Mouse (Mus musculus): ENCODE measurements at regions not wholly inside any gene's neighbourhood (a gene's known extent, or its start where the extent isn't known, plus 50 kb on each side); places are given as distances from the start of the nearest gene placed in this dataset.

DNA sequence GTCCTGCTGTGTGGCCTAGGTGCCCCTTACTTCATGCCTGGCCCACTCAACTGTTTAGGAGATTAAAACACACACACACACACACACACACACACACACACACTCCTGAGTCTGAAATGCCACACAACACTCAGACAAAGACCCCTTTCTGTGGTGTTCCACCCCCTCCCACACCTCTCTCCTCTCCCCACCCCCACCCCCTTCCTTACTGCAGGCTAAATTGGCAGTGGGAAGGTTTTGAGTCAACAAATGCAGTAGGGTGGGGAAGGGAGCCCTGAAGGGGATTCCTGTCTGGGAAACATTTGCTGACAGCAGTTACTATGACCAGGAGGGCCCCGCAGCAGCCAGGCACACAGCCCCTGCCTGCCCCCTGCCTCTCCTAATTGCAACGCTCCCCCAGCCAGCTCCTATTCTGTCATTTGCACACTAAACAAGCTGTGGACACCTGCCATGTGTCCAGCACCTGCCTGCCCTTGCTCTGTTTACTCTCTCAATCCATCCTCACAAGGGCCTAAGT, 69.5 kb downstream of the Ephb3 start:
- Histone ChIP-seq H3K4me2 (ENCODE audit: low read depth) (no peak overlapping the region), H3K36me3 (ENCODE audit: control insufficient read depth, insufficient read depth, low read length) (no peaks in the 10 kb centered on the region), H3K27ac (ENCODE audit: low read depth, low read length) (0 out of 2 replicates have a peak overlapping the region, but pooled peaks have one; percentile 1), H3K9me3 (ENCODE audit: control insufficient read depth, low read length) (no peaks in the 10 kb centered on the region), H3K27me3 (ENCODE audit: control insufficient read depth, insufficient read depth, low read length) (no peaks in the 10 kb centered on the region), H3K9ac (ENCODE audit: low read length) (no peak overlapping the region), H3K4me3 (ENCODE audit: low read depth, low read length) (no peak overlapping the region), H3K4me1 (ENCODE audit: control insufficient read depth, insufficient read depth, low read length) (peaks cover 14% of the 10 kb centered on the region)
- WGBS, result 0% methylated on average over 2 of the region's 2 CpGs
- ATAC-seq (ENCODE audit: insufficient read depth, low FRiP score, low TSS enrichment) (0 out of 2 replicates have a peak, but pooled peaks have one; percentile 73), DNase-seq (ENCODE audit: low spot score) (peak; percentile 42)

DNA sequence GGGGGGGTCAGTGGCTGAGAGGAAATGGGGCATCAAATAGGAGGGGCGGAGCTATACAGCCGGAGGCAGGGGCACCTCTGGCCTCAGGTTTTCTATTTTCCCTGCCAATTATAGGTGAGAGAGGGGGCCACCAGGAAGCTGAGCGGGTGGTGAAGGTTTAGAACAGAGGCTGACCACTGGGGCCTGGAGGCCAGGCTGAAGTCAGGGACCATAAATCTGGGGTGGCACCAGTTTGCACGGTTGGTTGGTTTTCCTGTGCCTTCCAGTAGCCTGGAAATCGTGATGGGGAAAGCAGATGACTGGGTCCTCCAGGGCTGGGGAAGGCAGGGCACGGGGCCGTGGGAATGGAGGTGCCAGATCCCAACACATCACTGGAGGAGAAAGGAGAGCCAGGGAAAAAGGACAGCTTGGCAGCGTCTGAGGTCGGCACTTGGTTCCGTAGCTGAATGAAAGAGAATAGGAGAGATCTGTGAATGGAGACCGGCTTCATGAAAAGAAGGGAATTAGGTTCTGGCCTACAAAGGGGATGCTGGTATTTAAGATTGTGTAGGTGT, 73.3 kb downstream of the Ephb3 start:
- Histone ChIP-seq H3K27me3 (ENCODE audit: control insufficient read depth, insufficient read depth, low read length) (no peaks in the 10 kb centered on the region), H3K9ac (ENCODE audit: low read length) (no peak overlapping the region), H3K36me3 (ENCODE audit: control insufficient read depth, insufficient read depth, low read length) (no peaks in the 10 kb centered on the region), H3K4me1 (ENCODE audit: control insufficient read depth, insufficient read depth, low read length) (peaks cover 8% of the 10 kb centered on the region; the same call in 1 of the 2 replicates), H3K9me3 (ENCODE audit: control insufficient read depth, low read length) (no peaks in the 10 kb centered on the region), H3K4me3 (ENCODE audit: low read depth, low read length) (no peak overlapping the region), H3K27ac (ENCODE audit: low read depth, low read length) (no peak overlapping the region), H3K4me2 (ENCODE audit: low read depth) (no peak overlapping the region)
- DNase-seq (ENCODE audit: low spot score) (no peak), ATAC-seq (ENCODE audit: insufficient read depth, low FRiP score, low TSS enrichment) (no peak)
- 39% methylated on average over 11 of the region's 11 CpGs for WGBS

DNA sequence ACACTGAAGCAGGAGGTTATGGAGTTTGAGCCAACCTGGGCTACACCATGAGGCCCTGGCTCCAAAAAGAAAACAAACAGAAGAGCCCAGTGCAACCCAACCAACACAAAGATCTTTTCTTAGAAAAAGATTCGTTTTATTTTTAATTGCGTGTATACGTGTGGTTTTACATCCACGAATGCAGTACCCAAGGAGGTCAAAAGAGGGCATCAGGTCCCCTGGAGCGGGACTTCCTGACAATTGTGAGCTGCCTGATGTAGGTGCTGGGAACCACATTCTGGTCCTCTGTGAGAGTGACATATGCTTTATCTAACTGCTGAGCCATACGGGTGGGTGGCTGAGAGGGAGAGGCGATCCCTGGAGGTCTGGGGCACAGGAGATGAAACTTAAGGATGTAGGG, 73.8 kb downstream of the Ephb3 start:
- Histone ChIP-seq H3K27ac (ENCODE audit: low read depth, low read length) (no peak overlapping the region), H3K27me3 (ENCODE audit: control insufficient read depth, insufficient read depth, low read length) (no peaks in the 10 kb centered on the region), H3K9ac (ENCODE audit: low read length) (no peak overlapping the region), H3K9me3 (ENCODE audit: control insufficient read depth, low read length) (no peaks in the 10 kb centered on the region), H3K4me3 (ENCODE audit: low read depth, low read length) (no peak overlapping the region), H3K4me1 (ENCODE audit: control insufficient read depth, insufficient read depth, low read length) (peaks cover 8% of the 10 kb centered on the region; the same call in 1 of the 2 replicates), H3K36me3 (ENCODE audit: control insufficient read depth, insufficient read depth, low read length) (no peaks in the 10 kb centered on the region), H3K4me2 (ENCODE audit: low read depth) (no peak overlapping the region)
- 95% methylated on average over 7 of the region's 7 CpGs for WGBS
- ATAC-seq (ENCODE audit: insufficient read depth, low FRiP score, low TSS enrichment) (no peak), DNase-seq (ENCODE audit: low spot score) (no peak)

DNA sequence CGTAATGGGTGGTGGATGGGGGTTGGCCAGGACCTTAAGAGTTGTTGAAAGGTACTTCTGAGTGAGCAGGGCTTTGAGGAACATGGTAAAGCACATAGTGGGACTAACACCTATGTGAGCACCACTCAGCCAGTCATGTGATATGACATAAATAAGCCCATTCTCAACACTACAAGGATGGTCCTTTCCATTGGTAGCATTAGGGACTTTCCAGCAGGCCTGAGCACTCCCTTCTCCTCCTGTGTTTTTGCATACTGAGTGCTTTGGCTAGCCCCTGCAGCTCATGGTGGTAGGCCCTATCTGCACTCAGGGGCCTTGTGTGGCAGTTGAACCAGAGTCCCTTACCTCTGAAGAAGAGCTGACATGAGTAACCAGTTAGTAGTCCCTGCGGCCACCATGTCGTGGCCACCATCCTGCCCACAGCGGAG, 75.7 kb downstream of the Ephb3 start:
- H3K4me2 ChIP-seq (ENCODE audit: low read depth), result no peak overlapping the region
- no peaks in the 10 kb centered on the region for H3K36me3 ChIP-seq (ENCODE audit: control insufficient read depth, insufficient read depth, low read length)
- H3K9ac ChIP-seq (ENCODE audit: low read length), result no peak overlapping the region
- 0 out of 2 replicates have a peak, but pooled peaks cover 3% of the 10 kb centered on the region for H3K4me1 ChIP-seq (ENCODE audit: control insufficient read depth, insufficient read depth, low read length)
- H3K27me3 ChIP-seq (ENCODE audit: control insufficient read depth, insufficient read depth, low read length), result 0 out of 2 replicates have a peak, but pooled peaks cover 2% of the 10 kb centered on the region
- DNase-seq (ENCODE audit: low spot score) (no peak), ATAC-seq (ENCODE audit: insufficient read depth, low FRiP score, low TSS enrichment) (no peak)
- H3K4me3 ChIP-seq (ENCODE audit: low read depth, low read length), result no peak overlapping the region
- H3K9me3 ChIP-seq (ENCODE audit: control insufficient read depth, low read length), result no peaks in the 10 kb centered on the region
- 78% methylated on average over 4 of the region's 4 CpGs for WGBS
- H3K27ac ChIP-seq (ENCODE audit: low read depth, low read length), result no peak overlapping the region

DNA sequence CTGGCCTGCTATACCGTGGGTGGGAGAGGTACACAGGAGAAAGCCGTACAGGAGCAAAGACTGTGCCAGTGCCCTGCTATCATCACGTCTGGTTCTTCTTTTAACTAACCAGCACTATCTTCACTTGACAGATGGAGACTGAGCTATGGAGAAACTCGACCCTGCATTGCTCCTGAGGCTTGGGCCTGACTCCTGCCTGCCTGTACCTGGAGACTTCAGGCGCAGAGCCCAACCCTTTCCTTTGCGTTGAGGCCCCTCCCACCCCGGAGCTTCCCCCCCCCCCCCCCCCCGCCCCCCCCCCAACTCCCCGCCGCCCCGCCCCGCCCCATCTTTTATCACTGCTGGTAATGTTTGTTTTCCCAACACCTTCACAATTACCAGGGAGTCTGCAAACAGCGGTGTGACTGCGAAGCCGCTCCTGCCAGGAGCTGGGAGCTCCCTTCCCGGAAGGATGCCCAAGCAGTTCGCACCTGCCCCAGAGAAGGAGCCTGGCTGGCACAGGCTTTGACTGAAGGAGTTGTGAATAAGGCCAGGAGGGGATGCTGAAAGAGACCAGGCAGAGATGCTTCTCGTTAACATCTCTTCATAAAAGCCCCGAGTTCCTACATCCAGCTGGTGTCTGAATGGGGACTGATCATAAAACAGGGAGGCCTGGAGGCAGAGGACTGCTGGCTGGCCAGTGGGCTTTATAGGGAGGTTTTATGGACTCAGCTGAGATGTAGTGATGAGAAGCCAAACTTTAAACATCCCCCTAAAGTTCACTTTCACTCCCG, 77.6 kb downstream of the Ephb3 start:
- Histone ChIP-seq H3K4me2 (ENCODE audit: low read depth) (no peak overlapping the region), H3K27ac (ENCODE audit: low read depth, low read length) (no peak overlapping the region), H3K9ac (ENCODE audit: low read length) (no peak overlapping the region), H3K9me3 (ENCODE audit: control insufficient read depth, low read length) (no peaks in the 10 kb centered on the region), H3K27me3 (ENCODE audit: control insufficient read depth, insufficient read depth, low read length) (0 out of 2 replicates have a peak, but pooled peaks cover 2% of the 10 kb centered on the region), H3K4me3 (ENCODE audit: low read depth, low read length) (no peak overlapping the region), H3K36me3 (ENCODE audit: control insufficient read depth, insufficient read depth, low read length) (no peaks in the 10 kb centered on the region), H3K4me1 (ENCODE audit: control insufficient read depth, insufficient read depth, low read length) (0 out of 2 replicates have a peak, but pooled peaks cover 3% of the 10 kb centered on the region)
- ATAC-seq (ENCODE audit: insufficient read depth, low FRiP score, low TSS enrichment) (no peak), DNase-seq (ENCODE audit: low spot score) (no peak)
- 9% methylated on average over 14 of the region's 20 CpGs for WGBS

DNA sequence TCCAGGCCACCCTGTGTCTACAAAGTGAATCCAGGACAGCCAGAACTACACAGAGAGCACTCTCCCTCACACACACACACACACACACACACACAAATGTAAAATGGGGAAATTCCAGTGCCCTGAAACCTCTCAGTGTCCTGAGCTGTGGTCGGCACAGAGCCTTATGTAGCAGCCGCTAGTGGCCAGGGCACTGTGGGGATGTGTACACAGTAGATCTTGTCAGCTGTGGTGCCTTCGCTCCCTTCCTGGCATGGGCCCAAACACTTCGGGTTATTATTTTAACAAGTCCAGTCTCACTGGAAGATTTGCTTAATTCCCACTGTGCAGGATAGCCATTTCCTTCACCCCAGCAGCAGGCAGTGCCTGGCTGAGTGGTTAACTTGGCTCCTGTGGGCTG, 81.5 kb downstream of the Ephb3 start:
- H3K4me1 ChIP-seq (ENCODE audit: control insufficient read depth, insufficient read depth, low read length), result no peaks in the 10 kb centered on the region
- no peak for ATAC-seq (ENCODE audit: insufficient read depth, low FRiP score, low TSS enrichment)
- 0 out of 2 replicates have a peak, but pooled peaks cover 2% of the 10 kb centered on the region for H3K27me3 ChIP-seq (ENCODE audit: control insufficient read depth, insufficient read depth, low read length)
- H3K4me2 ChIP-seq (ENCODE audit: low read depth), result no peak overlapping the region
- H3K9ac ChIP-seq (ENCODE audit: low read length), result no peak overlapping the region
- H3K36me3 ChIP-seq (ENCODE audit: control insufficient read depth, insufficient read depth, low read length), result no peaks in the 10 kb centered on the region
- WGBS, result 73% methylated on average over 4 of the region's 4 CpGs
- H3K27ac ChIP-seq (ENCODE audit: low read depth, low read length), result no peak overlapping the region
- H3K9me3 ChIP-seq (ENCODE audit: control insufficient read depth, low read length), result no peaks in the 10 kb centered on the region
- DNase-seq (ENCODE audit: low spot score), result no peak
- no peak overlapping the region for H3K4me3 ChIP-seq (ENCODE audit: low read depth, low read length)

DNA sequence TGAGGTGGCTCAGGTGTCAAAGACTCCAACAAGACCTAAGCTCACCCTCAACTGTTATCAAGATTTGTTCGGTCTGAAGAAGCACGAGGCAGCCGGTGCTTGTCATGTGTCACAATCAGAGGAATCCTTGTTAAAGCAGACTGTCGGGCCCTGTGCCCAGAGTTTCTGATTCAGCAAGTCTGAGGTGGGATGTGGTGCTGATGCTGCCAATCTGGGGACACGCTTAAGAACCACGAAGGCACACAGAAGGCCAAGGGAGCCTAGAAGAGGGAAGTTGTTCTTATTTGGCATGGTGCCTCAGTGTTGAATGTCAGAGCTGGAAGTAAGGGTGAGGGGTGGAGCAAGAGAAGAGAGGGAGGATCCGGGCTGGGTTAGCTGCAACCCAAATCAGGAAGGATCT, 85.0 kb downstream of the Ephb3 start:
- H3K9me3 ChIP-seq (ENCODE audit: control insufficient read depth, low read length), result no peaks in the 10 kb centered on the region
- H3K27ac ChIP-seq (ENCODE audit: low read depth, low read length), result no peak overlapping the region
- no peaks in the 10 kb centered on the region for H3K4me1 ChIP-seq (ENCODE audit: control insufficient read depth, insufficient read depth, low read length)
- WGBS, result 84% methylated on average over 7 of the region's 7 CpGs
- H3K27me3 ChIP-seq (ENCODE audit: control insufficient read depth, insufficient read depth, low read length), result 0 out of 2 replicates have a peak, but pooled peaks cover 2% of the 10 kb centered on the region
- H3K36me3 ChIP-seq (ENCODE audit: control insufficient read depth, insufficient read depth, low read length), result no peaks in the 10 kb centered on the region
- no peak overlapping the region for H3K4me3 ChIP-seq (ENCODE audit: low read depth, low read length)
- H3K9ac ChIP-seq (ENCODE audit: low read length), result no peak overlapping the region
- no peak overlapping the region for H3K4me2 ChIP-seq (ENCODE audit: low read depth)
- DNase-seq (ENCODE audit: low spot score) (no peak), ATAC-seq (ENCODE audit: insufficient read depth, low FRiP score, low TSS enrichment) (no peak)

DNA sequence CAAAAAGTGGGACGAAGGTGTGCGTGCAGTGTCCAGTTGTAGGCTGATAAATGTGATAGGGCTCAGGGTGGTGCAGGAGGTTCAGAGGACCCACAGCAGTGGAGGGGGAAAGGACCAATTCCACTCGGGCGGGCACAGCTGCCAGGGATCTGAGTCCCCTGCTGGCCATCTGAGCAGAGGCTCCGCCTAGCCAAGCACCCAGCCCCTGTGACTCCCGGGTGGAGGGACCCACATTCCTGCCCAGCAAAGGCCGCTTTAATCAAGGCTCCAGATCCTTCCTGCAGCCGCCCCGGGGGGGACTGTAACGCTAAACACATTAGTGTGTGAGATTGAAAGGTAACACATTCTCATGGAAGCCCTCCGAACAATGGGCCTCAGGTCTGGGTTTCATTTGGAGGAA, 88.5 kb downstream of the Ephb3 start:
- ATAC-seq (ENCODE audit: insufficient read depth, low FRiP score, low TSS enrichment) (no peak), DNase-seq (ENCODE audit: low spot score) (no peak)
- Histone ChIP-seq H3K9ac (ENCODE audit: low read length) (no peak overlapping the region; the same call in 1 of the 2 replicates), H3K4me3 (ENCODE audit: low read depth, low read length) (no peak overlapping the region), H3K4me1 (ENCODE audit: control insufficient read depth, insufficient read depth, low read length) (0 out of 2 replicates have a peak, but pooled peaks cover 6% of the 10 kb centered on the region), H3K9me3 (ENCODE audit: control insufficient read depth, low read length) (no peaks in the 10 kb centered on the region), H3K27ac (ENCODE audit: low read depth, low read length) (no peak overlapping the region; the same call in 1 of the 2 replicates), H3K27me3 (ENCODE audit: control insufficient read depth, insufficient read depth, low read length) (no peaks in the 10 kb centered on the region), H3K4me2 (ENCODE audit: low read depth) (no peak overlapping the region), H3K36me3 (ENCODE audit: control insufficient read depth, insufficient read depth, low read length) (no peaks in the 10 kb centered on the region)
- WGBS, result 30% methylated on average over 11 of the region's 11 CpGs
